Mouse (Mus musculus) right cerebral cortex, postnatal 36 days (tissue): ENCODE results near the gene Olfr461.
"Not testable (repeated sequence)": the region's sequence is repeated elsewhere in the genome, so short reads cannot be mapped to it uniquely, and the experiment has no call there.

Experiments used
- DNase-seq, 2 experiments: peaks; one replicate each; pipeline ENCODE4 v3.0.0; 2022; ENCODE audit warnings: low spot score in 2 of 2, mixed read lengths in 1 of 2

The Olfr461 gene

GRCm38 (mm10) chr6:40554950-40555349, at the start of gene Olfr461:
TSS of gene Olfr461 (minus strand) at chr6:40555050.
- DNase-seq, result no peak

- DNase-seq, result not testable (repeated sequence)
These were observed 43.7 kb upstream of the Olfr461 start for GRCm38 (mm10) chr6:40598546-40598945.

- DNase-seq, result no peak
These were observed 40.1 kb upstream of the Olfr461 start for GRCm38 (mm10) chr6:40594804-40595550.

- no peak for DNase-seq
These were observed 33.5 kb upstream of the Olfr461 start for GRCm38 (mm10) chr6:40588346-40588745.

GRCm38 (mm10) chr6:40585645-40586044, 30.8 kb upstream of the Olfr461 start, which contains the start of gene Clec5a:
TSS of gene Clec5a (minus strand) at chr6:40585821.
- no peak for DNase-seq

- no peak for DNase-seq
These were observed 29.5 kb upstream of the Olfr461 start for GRCm38 (mm10) chr6:40584336-40584735.

- DNase-seq, result no peak
These were observed 21.5 kb upstream of the Olfr461 start for GRCm38 (mm10) chr6:40576305-40576704.

GRCm38 (mm10) chr6:40573618-40574017, 18.8 kb upstream of the Olfr461 start:
- DNase-seq, result no peak

GRCm38 (mm10) chr6:40569187-40569586, 14.3 kb upstream of the Olfr461 start, which contains the start of gene Olfr460:
TSS of gene Olfr460 (plus strand) at chr6:40569487.
- no peak for DNase-seq

- DNase-seq, result no peak
These were observed 10.2 kb downstream of the Olfr461 start for GRCm38 (mm10) chr6:40544690-40545089.

- DNase-seq, result no peak
These were observed 35.4 kb downstream of the Olfr461 start, which contains the start of gene Prss37 for GRCm38 (mm10) chr6:40519408-40519807. TSS of gene Prss37 (minus strand) at chr6:40519508.

GRCm38 (mm10) chr6:40493229-40493628, 61.6 kb downstream of the Olfr461 start, which contains the start of gene Tas2r108:
TSS of gene Tas2r108 (plus strand) at chr6:40493529.
- DNase-seq, result no peak
